Mouse (Mus musculus) midbrain, embryonic 10.5 days (tissue): ENCODE results near the gene Mup9. TPM values are rescaled to one million over a fixed set of nuclear protein-coding genes. Genes with fewer than 3 reads are reported as not detected.
"Not testable (repeated sequence)": the region's sequence is repeated elsewhere in the genome, so short reads cannot be mapped to it uniquely, and the experiment has no call there.

Experiments used
- DNase-seq: peaks from one replicate; pipeline ENCODE4 v3.0.0-alpha.2; 2017; ENCODE audit warnings: low spot score
- H3K27ac ChIP-seq: fragments of 300-500 bp; sonication (generic); replicated peaks from 2 replicates; pipeline ENCODE4 v1.5.1; 2016; ENCODE audit warnings: mild to moderate bottlenecking
- H3K27me3 ChIP-seq: fragments of 300-500 bp; sonication (generic); 2 replicates; pipeline ENCODE4 v1.6.1; 2016; ENCODE audit warnings: low read depth, mild to moderate bottlenecking; ENCODE audit not compliant: poor library complexity, severe bottlenecking
- H3K36me3 ChIP-seq: fragments of 300-500 bp; sonication (generic); 2 replicates; pipeline ENCODE4 v1.6.1; 2016; ENCODE audit warnings: mild to moderate bottlenecking, moderate library complexity
- H3K4me1 ChIP-seq: fragments of 300-500 bp; sonication (generic); 2 replicates; pipeline ENCODE4 v1.6.1; 2016
- H3K4me3 ChIP-seq: fragments of 300-500 bp; sonication (generic); 2 replicates; pipeline ENCODE4 v1.5.1; 2016; ENCODE audit warnings: mild to moderate bottlenecking, moderate library complexity
- H3K9me3 ChIP-seq: fragments of 300-500 bp; sonication (generic); replicated peaks from 2 replicates; pipeline ENCODE4 v1.6.1; 2016; ENCODE audit warnings: mild to moderate bottlenecking
- WGBS: fragments of 180-500 bp; shearing (Covaris S2); methylation state at CpG from one replicate; pipeline ENCODE4 v1.1.7; 2016; 5-methylcytosine and 5-hydroxymethylcytosine counted together
- polyA plus RNA-seq: library from polyadenylated mRNA; unstranded; fragments of >200 nt; fragmentation: Nextera tagmentation; extraction: Ambion mirVana; gene quantifications from 2 replicates; pipeline ENCODE4 v1.2.1, GENCODE M21; 2016

The Mup9 gene
- not detected in 2 replicates for polyA plus RNA-seq

DNA sequence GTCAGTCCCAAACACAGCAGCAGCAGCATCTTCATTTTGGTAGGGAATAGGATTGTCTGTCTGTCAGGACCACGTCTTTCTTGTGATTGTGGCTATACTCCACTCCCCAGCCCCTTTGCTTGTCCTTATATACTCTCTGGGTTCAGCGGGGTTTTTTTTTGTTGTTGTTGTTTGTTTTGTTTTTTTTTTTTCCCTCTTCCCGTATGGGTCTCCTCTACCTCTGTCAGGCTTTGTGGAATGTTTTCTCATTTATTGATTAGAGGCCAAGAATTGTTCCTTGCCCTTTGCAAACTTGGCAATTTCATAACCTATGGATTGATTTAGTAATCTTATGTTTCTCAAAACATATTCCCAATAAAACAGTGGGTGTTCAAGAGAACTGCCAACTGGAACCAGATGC is at the start of gene Mup9:
TSS of gene Mup9 (minus strand) at position 101 of the 400 bp plus-strand sequence.
- 68% methylated on average over 3 of the region's 3 CpGs for WGBS
- H3K4me3 ChIP-seq, H3K4me1 ChIP-seq, H3K36me3 ChIP-seq, H3K27me3 ChIP-seq, H3K9me3 ChIP-seq, DNase-seq, H3K27ac ChIP-seq: not testable (repeated sequence)

Other genes with a start within 250 kb of the Mup9 start
- gene Mup8, start 199.4 kb downstream of the Mup9 start, polyA plus RNA-seq: not detected in 2 replicates
- not detected in 2 replicates for gene Mup1, start 80.0 kb upstream of the Mup9 start, polyA plus RNA-seq
- not detected in 2 replicates for gene Mup10, start 160.2 kb upstream of the Mup9 start, polyA plus RNA-seq
- gene Mup11, start 240.5 kb upstream of the Mup9 start, polyA plus RNA-seq: not detected in 2 replicates